Mouse (Mus musculus) hindbrain, embryonic 15.5 days (tissue): ENCODE data around the gene Cacng8. TPM values are rescaled to one million over a fixed set of nuclear protein-coding genes. Genes with fewer than 3 reads are reported as not detected.

Experiments
- ATAC-seq: fragments of 200-750 bp; cut with Nextera tagmentation; 2 replicates; pipeline ENCODE4 v1.8.0; 2017; ENCODE audit warnings: low read depth, moderate number of reproducible peaks, moderate TSS enrichment; ENCODE audit not compliant: low FRiP score
- H3K27ac ChIP-seq: fragments of 300-500 bp; sonication (generic); replicated peaks from 2 replicates; pipeline ENCODE4 v1.5.1; 2015; ENCODE audit warnings: mild to moderate bottlenecking, inconsistent platforms
- H3K27me3 ChIP-seq: fragments of 300-500 bp; sonication (generic); 2 replicates; pipeline ENCODE4 v1.6.1; 2015; ENCODE audit warnings: control low read depth, inconsistent platforms
- H3K36me3 ChIP-seq: fragments of 300-500 bp; sonication (generic); 2 replicates; pipeline ENCODE4 v1.6.1; 2015; ENCODE audit warnings: control low read depth, inconsistent platforms
- H3K4me1 ChIP-seq: fragments of 300-500 bp; sonication (generic); replicated peaks from 2 replicates; pipeline ENCODE4 v1.6.1; 2015; ENCODE audit warnings: control low read depth, inconsistent platforms
- H3K4me2 ChIP-seq: fragments of 300-500 bp; sonication (generic); 2 replicates; pipeline ENCODE4 v1.6.1; 2015; ENCODE audit warnings: moderate library complexity, mild to moderate bottlenecking, inconsistent platforms
- H3K4me3 ChIP-seq: fragments of 300-500 bp; sonication (generic); 2 replicates; pipeline ENCODE4 v1.5.1; 2015; ENCODE audit warnings: mild to moderate bottlenecking, inconsistent platforms
- H3K9ac ChIP-seq: fragments of 300-500 bp; sonication (generic); 2 replicates; pipeline ENCODE4 v1.6.1; 2015; ENCODE audit warnings: inconsistent platforms
- H3K9me3 ChIP-seq: fragments of 300-500 bp; sonication (generic); 2 replicates; pipeline ENCODE4 v1.6.1; 2016; ENCODE audit warnings: control low read depth, inconsistent platforms
- WGBS: fragments of 180-500 bp; shearing (Covaris S2); methylation state at CpG from one replicate; pipeline ENCODE4 v1.1.7; 2015; 5-methylcytosine and 5-hydroxymethylcytosine counted together
- microRNA-seq: library from miRNA; unstranded; fragments of <30 nt; microRNA quantifications from one replicate; pipeline ENCODE4, GENCODE M21; 2016
- polyA plus RNA-seq: library from polyadenylated mRNA; unstranded; fragments of >200 nt; fragmentation: Nextera tagmentation; extraction: Ambion mirVana; gene quantifications from 2 replicates; pipeline ENCODE4 v1.2.1, GENCODE M21; 2015

Cacng8 gene
- polyA plus RNA-seq, 1 experiment from 2014 or later, result 14.6 TPM

DNA sequence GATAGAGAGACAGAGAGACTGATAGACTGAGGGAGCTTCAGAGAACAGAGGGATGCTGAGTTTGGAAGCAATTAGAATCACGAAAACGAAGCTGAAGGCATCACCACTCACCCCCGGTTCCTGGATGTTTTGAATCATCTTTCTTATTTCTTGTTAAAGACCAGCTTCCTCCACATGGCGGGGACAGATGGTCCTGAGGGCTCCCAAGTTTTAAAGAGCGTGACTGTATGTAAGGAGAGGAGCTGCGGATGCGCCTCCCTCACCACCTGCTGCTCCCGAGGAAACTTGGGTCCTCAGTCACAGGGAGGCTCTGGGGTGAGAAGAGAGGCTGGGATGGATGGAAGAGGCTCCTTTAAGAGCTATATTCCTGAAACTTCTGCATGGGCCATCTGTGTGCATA lies 69.8 kb downstream of the Cacng8 start:
- 86% methylated on average over 8 of the region's 8 CpGs for WGBS
- ATAC-seq, result no peak

DNA sequence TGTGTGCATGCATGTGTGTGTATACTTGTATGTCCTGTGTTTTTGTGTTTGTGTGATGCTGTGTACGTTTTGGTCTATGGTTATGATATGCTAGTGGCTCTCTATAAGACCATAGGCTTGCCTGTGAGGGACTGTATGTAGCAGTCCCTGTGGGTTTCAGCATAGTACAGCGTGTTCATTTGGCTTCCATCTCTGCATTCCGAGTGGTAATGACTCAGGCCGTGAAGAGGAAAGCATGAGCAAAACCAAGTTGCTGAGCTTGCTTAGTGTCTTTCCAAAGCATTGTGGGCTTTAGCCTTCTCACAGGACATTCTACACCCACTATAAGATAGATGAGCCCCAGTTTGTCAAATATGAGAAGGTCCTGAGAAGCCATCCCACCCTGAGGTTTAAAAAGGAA lies 72.8 kb downstream of the Cacng8 start:
- Histone ChIP-seq H3K36me3 (no peaks in the 10 kb centered on the region), H3K4me1 (no peaks in the 10 kb centered on the region), H3K4me2 (no peak overlapping the region), H3K9me3 (no peaks in the 10 kb centered on the region), H3K4me3 (no peak overlapping the region), H3K27ac (no peak overlapping the region), H3K27me3 (no peaks in the 10 kb centered on the region), H3K9ac (no peak overlapping the region)
- WGBS, result 84% methylated on average over 4 of the region's 4 CpGs
- ATAC-seq, result no peak

More for the DNA sequence above, 69.8 kb downstream of the Cacng8 start:
- H3K9me3 ChIP-seq, result no peaks in the 10 kb centered on the region
- H3K4me1 ChIP-seq, result no peaks in the 10 kb centered on the region
- H3K27me3 ChIP-seq, result no peaks in the 10 kb centered on the region
- no peak overlapping the region for H3K4me3 ChIP-seq
- H3K36me3 ChIP-seq, result no peaks in the 10 kb centered on the region
- H3K4me2 ChIP-seq, result no peak overlapping the region
- H3K27ac ChIP-seq, result no peak overlapping the region
- no peak overlapping the region for H3K9ac ChIP-seq

Small RNA genes lying within 50 kb of the gene (microRNA-seq; reads per million reads assigned to microRNA genes)
- gene Gm23450, result 22.0 reads per million, percentile 35 among the genes with 10 or more reads in this experiment

Other genes with a start within 250 kb of the Cacng8 start
- gene AU018091, start 221.5 kb upstream of the Cacng8 start, polyA plus RNA-seq, result not detected in 2 replicates
- gene Nlrp12, start 140.9 kb upstream of the Cacng8 start, polyA plus RNA-seq, result 0.03 and 0.04 TPM in 2 replicates
- 37.8 and 40.7 TPM in 2 replicates for gene Myadm, start 101.6 kb upstream of the Cacng8 start, polyA plus RNA-seq
- gene Prkcg, start 101.5 kb upstream of the Cacng8 start, polyA plus RNA-seq, result 2.0 and 2.1 TPM in 2 replicates
- gene Cacng7, start 57.7 kb upstream of the Cacng8 start, polyA plus RNA-seq, result 3.9 and 4.1 TPM in 2 replicates
- 0.18 TPM in 1 of 2 replicates, not detected in the other for gene Cacng6, start 33.5 kb downstream of the Cacng8 start, polyA plus RNA-seq
- gene Tarm1, start 111.9 kb downstream of the Cacng8 start, polyA plus RNA-seq, result not detected in 2 replicates
- gene Oscar, start 225.5 kb downstream of the Cacng8 start, polyA plus RNA-seq, result 0.39 and 0.66 TPM in 2 replicates
- gene Ndufa3, start 226.7 kb downstream of the Cacng8 start, polyA plus RNA-seq, result 541 and 606 TPM in 2 replicates
- 32.2 and 40.1 TPM in 2 replicates for gene Tfpt, start 239.2 kb downstream of the Cacng8 start, polyA plus RNA-seq
- gene Prpf31, start 239.3 kb downstream of the Cacng8 start, polyA plus RNA-seq, result 88.8 and 89.6 TPM in 2 replicates